Mouse (Mus musculus) neural tube, embryonic 12.5 days (tissue): Measurements from ENCODE around the gene Islr. TPM values are rescaled to one million over a fixed set of nuclear protein-coding genes. Genes with fewer than 3 reads are reported as not detected.

Source experiments
- ATAC-seq: fragments of 200-750 bp; cut with Nextera tagmentation; 2 replicates; pipeline ENCODE4 v1.8.0; 2017; ENCODE audit warnings: low read depth, mild to moderate bottlenecking, moderate TSS enrichment, moderate library complexity; ENCODE audit not compliant: low FRiP score
- H3K27ac ChIP-seq: fragments of 300-500 bp; sonication (generic); 2 replicates; pipeline ENCODE4 v1.5.1; 2016
- H3K27me3 ChIP-seq: fragments of 300-500 bp; sonication (generic); replicated peaks from 2 replicates; pipeline ENCODE4 v1.6.1; 2016; ENCODE audit warnings: mild to moderate bottlenecking
- H3K36me3 ChIP-seq: fragments of 300-500 bp; sonication (generic); 2 replicates; pipeline ENCODE4 v1.6.1; 2016; ENCODE audit warnings: mild to moderate bottlenecking
- H3K4me1 ChIP-seq: fragments of 300-500 bp; sonication (generic); 2 replicates; pipeline ENCODE4 v1.6.1; 2016
- H3K4me2 ChIP-seq: fragments of 300-500 bp; sonication (generic); replicated peaks from 2 replicates; pipeline ENCODE4 v1.6.1; 2016; ENCODE audit warnings: mild to moderate bottlenecking
- H3K4me3 ChIP-seq: fragments of 300-500 bp; sonication (generic); 2 replicates; pipeline ENCODE4 v1.5.1; 2016
- H3K9ac ChIP-seq: fragments of 300-500 bp; sonication (generic); 2 replicates; pipeline ENCODE4 v1.6.1; 2016; ENCODE audit warnings: mild to moderate bottlenecking
- H3K9me3 ChIP-seq: fragments of 300-500 bp; sonication (generic); 2 replicates; pipeline ENCODE4 v1.6.1; 2016; ENCODE audit warnings: mild to moderate bottlenecking
- WGBS: fragments of 180-500 bp; shearing (Covaris S2); methylation state at CpG from one replicate; pipeline ENCODE4 v1.1.7; 2016; 5-methylcytosine and 5-hydroxymethylcytosine counted together
- polyA plus RNA-seq: library from polyadenylated mRNA; unstranded; fragments of >200 nt; fragmentation: Nextera tagmentation; extraction: Ambion mirVana; gene quantifications from 2 replicates; pipeline ENCODE4 v1.2.1, GENCODE M21; 2016

The Islr gene
- polyA plus RNA-seq, 1 experiment from 2014 or later, result 48.7 TPM

GRCm38 (mm10) chr9:58213865-58214264 lies 9.8 kb upstream of the Islr start:
- no peak for ATAC-seq
- no peaks in the 10 kb centered on the region for H3K27me3 ChIP-seq

GRCm38 (mm10) chr9:58213377-58213776 lies 9.3 kb upstream of the Islr start:
- peaks cover 16% of the 10 kb centered on the region for H3K4me1 ChIP-seq
- no peak overlapping the region for H3K27ac ChIP-seq
- H3K9me3 ChIP-seq, result no peaks in the 10 kb centered on the region
- WGBS, result 75% methylated on average over 5 of the region's 5 CpGs
- ATAC-seq, result no peak
- no peak overlapping the region for H3K4me3 ChIP-seq
- no peak overlapping the region for H3K9ac ChIP-seq
- H3K4me2 ChIP-seq, result no peak overlapping the region
- H3K27me3 ChIP-seq, result no peaks in the 10 kb centered on the region
- no peaks in the 10 kb centered on the region for H3K36me3 ChIP-seq

More at GRCm38 (mm10) chr9:58213865-58214264, 9.8 kb upstream of the Islr start:
- no peak overlapping the region for H3K27ac ChIP-seq
- H3K9me3 ChIP-seq, result no peaks in the 10 kb centered on the region
- no peak overlapping the region for H3K4me2 ChIP-seq
- no peak overlapping the region for H3K9ac ChIP-seq
- H3K4me3 ChIP-seq, result no peak overlapping the region
- peaks cover 16% of the 10 kb centered on the region for H3K4me1 ChIP-seq
- no peaks in the 10 kb centered on the region for H3K36me3 ChIP-seq
- WGBS, result 17% methylated on average over 5 of the region's 5 CpGs

- H3K9me3 ChIP-seq, result no peaks in the 10 kb centered on the region
- no peaks in the 10 kb centered on the region for H3K36me3 ChIP-seq
- no peaks in the 10 kb centered on the region for H3K27me3 ChIP-seq
Observed at GRCm38 (mm10) chr9:58210304-58210627, 6.2 kb upstream of the Islr start.

GRCm38 (mm10) chr9:58209462-58210303 lies 5.6 kb upstream of the Islr start:
- Histone ChIP-seq H3K9ac (no peak overlapping the region), H3K4me1 (peaks cover 16% of the 10 kb centered on the region), H3K4me2 (no peak overlapping the region), H3K27me3 (no peaks in the 10 kb centered on the region), H3K27ac (no peak overlapping the region), H3K4me3 (no peak overlapping the region), H3K36me3 (no peaks in the 10 kb centered on the region), H3K9me3 (no peaks in the 10 kb centered on the region)
- ATAC-seq, result no peak
- WGBS, result 68% methylated on average over 8 of the region's 8 CpGs

More at GRCm38 (mm10) chr9:58210304-58210627, 6.2 kb upstream of the Islr start:
- Histone ChIP-seq H3K4me2 (no peak overlapping the region), H3K9ac (no peak overlapping the region), H3K4me3 (no peak overlapping the region), H3K27ac (no peak overlapping the region), H3K4me1 (peaks cover 16% of the 10 kb centered on the region)
- ATAC-seq, result no peak
- 80% methylated on average over 2 of the region's 2 CpGs for WGBS

GRCm38 (mm10) chr9:58206013-58206412 lies 1.9 kb upstream of the Islr start:
- Histone ChIP-seq H3K4me1 (peaks cover 14% of the 10 kb centered on the region; the same call in 1 of the 2 replicates), H3K27me3 (peaks cover 30% of the 10 kb centered on the region), H3K9me3 (no peaks in the 10 kb centered on the region), H3K4me3 (no peak overlapping the region), H3K9ac (no peak overlapping the region), H3K27ac (no peak overlapping the region), H3K4me2 (0 out of 2 replicates have a peak overlapping the region, but pooled peaks have one; percentile 3), H3K36me3 (no peaks in the 10 kb centered on the region)
- WGBS, result 84% methylated on average over 7 of the region's 7 CpGs
- no peak for ATAC-seq

- peaks cover 45% of the 10 kb centered on the region for H3K27me3 ChIP-seq
- H3K4me2 ChIP-seq, result peak overlapping the region; percentile 57
- no peak overlapping the region for H3K27ac ChIP-seq
- H3K9me3 ChIP-seq, result no peaks in the 10 kb centered on the region
- 0 out of 2 replicates have a peak overlapping the region, but pooled peaks have one; percentile 36 for H3K9ac ChIP-seq
- no peaks in the 10 kb centered on the region for H3K36me3 ChIP-seq
- H3K4me1 ChIP-seq, result peaks cover 16% of the 10 kb centered on the region; the same call in 1 of the 2 replicates
- peak; percentile 63 for ATAC-seq
- 4% methylated on average over 18 of the region's 18 CpGs for WGBS
- H3K4me3 ChIP-seq, result peak overlapping the region; percentile 24
Observed at GRCm38 (mm10) chr9:58204448-58205000, 418 bp upstream of the Islr start.

GRCm38 (mm10) chr9:58202676-58203453 lies 1.2 kb downstream of the Islr start:
- peak overlapping the region; percentile 24; the same call in 1 of the 2 replicates for H3K4me3 ChIP-seq
- no peaks in the 10 kb centered on the region for H3K9me3 ChIP-seq
- peak overlapping the region; percentile 57 for H3K4me2 ChIP-seq
- peaks cover 61% of the 10 kb centered on the region for H3K27me3 ChIP-seq
- WGBS, result 3% methylated on average over 14 of the region's 14 CpGs
- ATAC-seq, result no peak
- H3K27ac ChIP-seq, result peak overlapping the region; percentile 16; the same call in 1 of the 2 replicates
- peak overlapping the region; percentile 40; the same call in 1 of the 2 replicates for H3K9ac ChIP-seq
- no peaks in the 10 kb centered on the region for H3K36me3 ChIP-seq
- H3K4me1 ChIP-seq, result peaks cover 32% of the 10 kb centered on the region

GRCm38 (mm10) chr9:58201861-58202549 lies 2.1 kb downstream of the Islr start:
- under 1% methylated on average over 37 of the region's 37 CpGs for WGBS

GRCm38 (mm10) chr9:58201091-58201842 lies 2.8 kb downstream of the Islr start:
- peaks cover 45% of the 10 kb centered on the region for H3K4me1 ChIP-seq
- peaks cover 77% of the 10 kb centered on the region for H3K27me3 ChIP-seq
- ATAC-seq, result no peak

More at GRCm38 (mm10) chr9:58201861-58202549, 2.1 kb downstream of the Islr start:
- peak overlapping the region; percentile 24; the same call in 1 of the 2 replicates for H3K4me3 ChIP-seq
- H3K9ac ChIP-seq, result peak overlapping the region; percentile 40; the same call in 1 of the 2 replicates
- H3K9me3 ChIP-seq, result no peaks in the 10 kb centered on the region
- ATAC-seq, result no peak
- no peaks in the 10 kb centered on the region for H3K36me3 ChIP-seq
- peak overlapping the region; percentile 57 for H3K4me2 ChIP-seq
- peaks cover 39% of the 10 kb centered on the region for H3K4me1 ChIP-seq
- peak overlapping the region; percentile 16; the same call in 1 of the 2 replicates for H3K27ac ChIP-seq
- peaks cover 70% of the 10 kb centered on the region for H3K27me3 ChIP-seq

GRCm38 (mm10) chr9:58200270-58201090 lies 3.6 kb downstream of the Islr start:
- Histone ChIP-seq H3K27ac (no peak overlapping the region), H3K4me2 (peak overlapping the region; percentile 57), H3K4me3 (peak overlapping the region; percentile 24), H3K36me3 (no peaks in the 10 kb centered on the region), H3K4me1 (peaks cover 47% of the 10 kb centered on the region), H3K27me3 (peaks cover 85% of the 10 kb centered on the region), H3K9ac (peak overlapping the region; percentile 23), H3K9me3 (no peaks in the 10 kb centered on the region)
- ATAC-seq, result no peak
- 8% methylated on average over 11 of the region's 11 CpGs for WGBS

More at GRCm38 (mm10) chr9:58201091-58201842, 2.8 kb downstream of the Islr start:
- Histone ChIP-seq H3K4me2 (peak overlapping the region; percentile 57), H3K27ac (no peak overlapping the region), H3K9ac (peak overlapping the region; percentile 45), H3K36me3 (no peaks in the 10 kb centered on the region), H3K4me3 (peak overlapping the region; percentile 24), H3K9me3 (no peaks in the 10 kb centered on the region)
- under 1% methylated on average over 24 of the region's 24 CpGs for WGBS
